Mouse (Mus musculus) limb, embryonic 11.5 days (tissue): ENCODE data around the gene Prodh2. TPM values are rescaled to one million over a fixed set of nuclear protein-coding genes. Genes with fewer than 3 reads are reported as not detected.

Experiments used
- ATAC-seq: fragments of 200-750 bp; cut with Nextera tagmentation; 2 replicates; pipeline ENCODE4 v1.8.0; 2017; ENCODE audit warnings: low read depth; ENCODE audit not compliant: insufficient number of reproducible peaks, low FRiP score, low TSS enrichment
- DNase-seq: peaks from one replicate; pipeline ENCODE4 v3.0.0-alpha.2; 2015; ENCODE audit warnings: low spot score
- H3K27ac ChIP-seq: fragments of 300-500 bp; sonication (generic); replicated peaks from 2 replicates; pipeline ENCODE4 v1.5.1; 2014; ENCODE audit warnings: low read depth, mild to moderate bottlenecking, low read length
- H3K27me3 ChIP-seq: fragments of 300-500 bp; sonication (generic); 2 replicates; pipeline ENCODE4 v1.6.1; 2014; ENCODE audit warnings: mild to moderate bottlenecking, low read length, mixed read lengths; ENCODE audit not compliant: control insufficient read depth, insufficient read depth
- H3K36me3 ChIP-seq: fragments of 300-500 bp; sonication (generic); 2 replicates; pipeline ENCODE4 v1.6.1; 2014; ENCODE audit warnings: mild to moderate bottlenecking, low read length, moderate library complexity, mixed read lengths; ENCODE audit not compliant: control insufficient read depth, insufficient read depth
- H3K4me1 ChIP-seq: fragments of 300-500 bp; sonication (generic); 2 replicates; pipeline ENCODE4 v1.6.1; 2014; ENCODE audit warnings: low read length, mixed read lengths; ENCODE audit not compliant: control insufficient read depth, insufficient read depth
- H3K4me2 ChIP-seq: fragments of 300-500 bp; sonication (generic); 2 replicates; pipeline ENCODE4 v1.6.1; 2014; ENCODE audit warnings: low read depth, mild to moderate bottlenecking, moderate library complexity; ENCODE audit not compliant: severe bottlenecking
- H3K4me3 ChIP-seq: fragments of 300-500 bp; sonication (generic); 2 replicates; pipeline ENCODE4 v1.5.1; 2014; ENCODE audit warnings: low read depth, low read length
- H3K9ac ChIP-seq: fragments of 300-500 bp; sonication (generic); 2 replicates; pipeline ENCODE4 v1.6.1; 2014; ENCODE audit warnings: mild to moderate bottlenecking, low read length
- H3K9me3 ChIP-seq: fragments of 300-500 bp; sonication (generic); 2 replicates; pipeline ENCODE4 v1.6.1; 2016; ENCODE audit warnings: low read length; ENCODE audit not compliant: control insufficient read depth
- WGBS: fragments of 180-500 bp; shearing (Covaris S2); extraction: QIAGEN DNeasy Blood & Tissue Kit; methylation state at CpG from one replicate; pipeline ENCODE4 v1.1.7; 2014; 5-methylcytosine and 5-hydroxymethylcytosine counted together
- polyA plus RNA-seq: library from polyadenylated mRNA; unstranded; fragments of >200 nt; fragmentation: Nextera tagmentation; extraction: Ambion mirVana; gene quantifications from 2 replicates; pipeline ENCODE4 v1.2.1, GENCODE M21; 2014

Prodh2 gene
- polyA plus RNA-seq, 1 experiment from 2014 or later: not detected

GRCm38 (mm10) chr7:30544327-30544726, 50.9 kb downstream of the Prodh2 start:
- no peaks in the 10 kb centered on the region for H3K27me3 ChIP-seq

GRCm38 (mm10) chr7:30549880-30550279, 56.5 kb downstream of the Prodh2 start:
- Histone ChIP-seq H3K4me1 (peaks cover 8% of the 10 kb centered on the region; the same call in 1 of the 2 replicates), H3K4me2 (no peak overlapping the region), H3K9me3 (no peaks in the 10 kb centered on the region), H3K27ac (no peak overlapping the region), H3K4me3 (no peak overlapping the region), H3K9ac (no peak overlapping the region), H3K36me3 (peaks cover 5% of the 10 kb centered on the region; the same call in 1 of the 2 replicates), H3K27me3 (no peaks in the 10 kb centered on the region)
- DNase-seq: no peak
- WGBS: 79% methylated on average over 2 of the region's 2 CpGs
- no peak for ATAC-seq

More at GRCm38 (mm10) chr7:30544327-30544726, 50.9 kb downstream of the Prodh2 start:
- no peaks in the 10 kb centered on the region for H3K9me3 ChIP-seq
- H3K4me3 ChIP-seq: no peak overlapping the region
- H3K36me3 ChIP-seq: peaks cover 14% of the 10 kb centered on the region; the same call in 1 of the 2 replicates
- no peak overlapping the region for H3K4me2 ChIP-seq
- H3K9ac ChIP-seq: no peak overlapping the region
- ATAC-seq (no peak), DNase-seq (no peak)
- WGBS: 87% methylated on average over 2 of the region's 2 CpGs
- no peaks in the 10 kb centered on the region for H3K4me1 ChIP-seq
- H3K27ac ChIP-seq: no peak overlapping the region

GRCm38 (mm10) chr7:30550603-30551002, 57.2 kb downstream of the Prodh2 start:
- ATAC-seq (no peak), DNase-seq (no peak)
- 100% methylated on average over 1 of the region's 1 CpGs for WGBS
- no peaks in the 10 kb centered on the region for H3K27me3 ChIP-seq
- H3K27ac ChIP-seq: no peak overlapping the region
- H3K4me2 ChIP-seq: no peak overlapping the region
- H3K4me3 ChIP-seq: no peak overlapping the region
- no peak overlapping the region for H3K9ac ChIP-seq
- peaks cover 8% of the 10 kb centered on the region; the same call in 1 of the 2 replicates for H3K4me1 ChIP-seq
- no peaks in the 10 kb centered on the region for H3K9me3 ChIP-seq
- H3K36me3 ChIP-seq: peaks cover 7% of the 10 kb centered on the region; the same call in 1 of the 2 replicates

- Histone ChIP-seq H3K36me3 (peaks cover 7% of the 10 kb centered on the region; the same call in 1 of the 2 replicates), H3K9ac (peak overlapping the region; percentile 79), H3K4me2 (peak overlapping the region; percentile 82), H3K27ac (peak overlapping the region; percentile 97), H3K4me3 (peak overlapping the region; percentile 55), H3K27me3 (no peaks in the 10 kb centered on the region), H3K4me1 (peaks cover 8% of the 10 kb centered on the region; the same call in 1 of the 2 replicates), H3K9me3 (no peaks in the 10 kb centered on the region)
- DNase-seq: no peak
- peak; percentile 58 for ATAC-seq
- 3% methylated on average over 10 of the region's 10 CpGs for WGBS
Measured at GRCm38 (mm10) chr7:30551445-30552101, 58.2 kb downstream of the Prodh2 start.

- no peaks in the 10 kb centered on the region for H3K9me3 ChIP-seq
- under 1% methylated on average over 44 of the region's 44 CpGs for WGBS
- ATAC-seq (peak; percentile 93), DNase-seq (peak; percentile 96)
- peaks cover 11% of the 10 kb centered on the region; the same call in 1 of the 2 replicates for H3K36me3 ChIP-seq
- H3K9ac ChIP-seq: peak within 1 kb of the TSS; percentile 79
- peak within 1 kb of the TSS; percentile 82 for H3K4me2 ChIP-seq
- H3K4me3 ChIP-seq: peak within 1 kb of the TSS; percentile 55
- H3K27me3 ChIP-seq: no peaks in the 10 kb centered on the region
- H3K4me1 ChIP-seq: peaks cover 8% of the 10 kb centered on the region; the same call in 1 of the 2 replicates
- peak within 1 kb of the TSS; percentile 97 for H3K27ac ChIP-seq
Measured at GRCm38 (mm10) chr7:30552102-30553020, 58.9 kb downstream of the Prodh2 start, which contains the start of the genes Hspb6 and Proser3. Gene Hspb6, plus strand, starts transcription at chr7:30552178. Gene Proser3, minus strand, starts transcription at chr7:30552299.

DNA sequence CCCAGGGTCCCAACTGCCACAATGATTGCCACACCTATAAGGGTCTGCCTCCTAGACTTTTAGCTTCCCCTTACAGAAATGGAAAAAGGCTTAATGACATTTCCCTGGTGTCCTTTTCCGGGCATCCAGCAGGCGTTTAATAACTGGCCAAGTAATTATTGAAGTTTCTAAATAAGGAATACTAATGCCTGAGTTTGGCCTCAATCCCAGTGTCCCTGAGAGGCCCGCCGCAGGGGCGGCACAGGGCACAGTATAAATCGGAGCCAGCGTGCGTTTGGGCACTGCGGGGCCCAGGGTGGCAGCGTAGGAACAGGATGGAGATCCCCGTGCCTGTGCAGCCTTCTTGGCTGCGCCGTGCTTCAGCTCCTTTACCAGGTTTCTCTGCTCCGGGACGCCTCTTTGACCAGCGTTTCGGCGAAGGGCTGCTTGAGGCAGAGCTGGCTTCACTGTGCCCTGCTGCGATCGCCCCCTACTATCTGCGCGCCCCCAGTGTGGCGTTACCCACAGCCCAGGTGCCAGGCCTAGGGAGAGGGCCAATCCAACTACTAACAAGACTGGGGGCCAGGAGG, 59.7 kb downstream of the Prodh2 start:
- DNase-seq: peak; percentile 40
- Histone ChIP-seq H3K36me3 (peaks cover 11% of the 10 kb centered on the region; the same call in 1 of the 2 replicates), H3K4me3 (peak overlapping the region; percentile 55), H3K9ac (peak overlapping the region; percentile 64), H3K4me1 (peaks cover 8% of the 10 kb centered on the region; the same call in 1 of the 2 replicates), H3K9me3 (no peaks in the 10 kb centered on the region), H3K27ac (peak overlapping the region; percentile 78; the same call in 1 of the 2 replicates), H3K27me3 (no peaks in the 10 kb centered on the region), H3K4me2 (peak overlapping the region; percentile 82)
- ATAC-seq: no peak
- 12% methylated on average over 23 of the region's 23 CpGs for WGBS

- no peak for ATAC-seq
- WGBS: 85% methylated on average over 22 of the region's 22 CpGs
- peaks cover 14% of the 10 kb centered on the region for H3K4me1 ChIP-seq
- no peaks in the 10 kb centered on the region for H3K27me3 ChIP-seq
- H3K4me3 ChIP-seq: no peak overlapping the region
- H3K9me3 ChIP-seq: no peaks in the 10 kb centered on the region
- peaks cover 8% of the 10 kb centered on the region; the same call in 1 of the 2 replicates for H3K36me3 ChIP-seq
- peak overlapping the region; percentile 64; the same call in 1 of the 2 replicates for H3K9ac ChIP-seq
- no peak overlapping the region for H3K27ac ChIP-seq
- DNase-seq: no peak
- H3K4me2 ChIP-seq: peak overlapping the region; percentile 82
Measured at GRCm38 (mm10) chr7:30553810-30554584, 60.6 kb downstream of the Prodh2 start.
